Mouse (Mus musculus) testis, postnatal 10 days (tissue): ENCODE results near the gene Nkapl.
"Not testable (repeated sequence)": the region's sequence is repeated elsewhere in the genome, so short reads cannot be mapped to it uniquely, and the experiment has no call there.

Source experiments
- DNase-seq: peaks from one replicate; pipeline ENCODE4 v3.0.0; 2021; ENCODE audit warnings: low spot score

The Nkapl gene

DNA sequence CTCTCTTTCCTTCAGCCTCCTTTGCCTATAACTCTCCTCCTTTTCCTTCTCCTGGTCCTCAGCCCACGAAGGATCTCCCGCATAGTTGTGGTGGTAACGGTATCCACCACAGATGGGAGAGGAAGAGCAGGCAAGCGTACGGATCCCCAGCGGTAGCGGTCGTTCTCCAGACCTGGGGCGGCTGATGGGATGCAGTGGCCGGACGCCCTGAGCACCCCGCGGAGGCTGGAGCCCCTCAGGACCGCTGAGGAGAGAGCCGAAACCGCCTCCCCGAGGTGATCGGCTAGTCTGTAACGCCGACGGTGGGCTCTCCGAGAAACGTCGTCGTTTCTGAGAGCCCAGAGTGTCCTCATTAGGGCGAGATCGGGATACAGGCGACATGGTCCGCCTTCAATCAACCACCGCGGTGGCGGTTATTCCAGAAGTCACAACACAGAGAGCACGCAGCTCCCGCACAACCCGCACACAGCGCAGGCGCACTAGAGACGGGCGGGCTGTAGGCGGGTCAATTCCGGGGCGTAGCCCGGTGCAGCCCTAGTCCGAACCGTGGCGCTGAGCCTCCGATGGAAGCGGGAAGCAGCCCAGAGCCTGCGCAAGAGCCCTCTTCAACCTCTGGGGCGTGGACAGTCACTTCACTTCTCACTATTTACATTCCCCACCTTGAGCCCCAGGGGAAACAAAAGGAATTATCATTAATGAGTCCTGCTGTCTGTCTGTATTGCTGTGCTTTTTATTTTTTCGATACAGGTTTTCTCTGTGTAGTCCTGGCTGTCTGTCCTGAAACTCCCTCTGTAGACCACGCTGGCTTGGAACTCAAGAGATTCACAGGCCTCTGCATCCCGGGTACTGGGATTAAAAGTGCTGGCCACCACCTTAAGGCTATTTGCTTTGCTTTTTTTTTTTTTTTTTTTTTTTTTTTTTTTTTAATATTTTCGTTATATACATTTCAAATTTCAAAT lies at the start of gene Nkapl:
TSS of gene Nkapl (minus strand) at position 449 of the 959 bp plus-strand sequence.
- DNase-seq: peak; percentile 83

DNA sequence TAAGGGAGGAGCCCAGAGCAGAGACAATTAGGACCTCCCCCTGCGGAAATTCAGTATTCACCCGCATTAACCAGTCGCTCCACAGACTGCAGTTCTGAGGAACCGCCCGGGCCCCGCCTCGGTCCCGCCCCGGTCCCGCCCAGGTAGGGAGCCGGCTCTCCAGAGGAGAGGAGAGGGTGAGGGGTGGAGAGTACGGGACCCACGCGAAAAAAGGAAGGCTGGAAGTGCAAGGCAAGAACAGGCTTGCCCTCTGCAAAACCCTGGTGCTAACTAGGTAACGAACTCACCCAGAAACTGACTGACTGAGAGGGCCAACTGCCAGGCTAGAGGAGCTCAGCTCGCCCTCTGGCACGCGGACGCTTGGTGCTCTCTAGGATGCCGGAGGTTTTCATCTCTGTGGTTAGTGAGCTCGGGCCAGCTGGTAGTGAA lies 37.9 kb upstream of the Nkapl start:
- DNase-seq: peak; percentile 85

DNA sequence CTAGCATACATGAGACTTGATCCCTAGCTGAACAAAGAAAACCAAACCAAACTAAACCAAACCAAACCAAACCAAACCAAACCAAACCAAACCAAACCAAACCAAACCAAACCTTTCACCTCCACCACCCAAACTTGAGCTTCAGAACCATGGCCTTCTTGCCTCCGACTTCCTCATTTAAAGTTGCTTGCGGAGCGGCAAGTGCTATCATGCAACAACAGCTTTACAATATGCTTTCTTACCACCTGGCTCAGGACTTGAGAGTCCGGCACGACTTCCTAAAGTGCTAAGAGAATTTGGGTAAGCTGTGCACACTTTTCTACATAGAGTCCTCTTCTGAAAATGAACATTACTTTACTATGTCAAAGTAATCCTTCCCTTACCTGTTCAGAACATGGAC lies 34.0 kb upstream of the Nkapl start:
- no peak for DNase-seq

DNA sequence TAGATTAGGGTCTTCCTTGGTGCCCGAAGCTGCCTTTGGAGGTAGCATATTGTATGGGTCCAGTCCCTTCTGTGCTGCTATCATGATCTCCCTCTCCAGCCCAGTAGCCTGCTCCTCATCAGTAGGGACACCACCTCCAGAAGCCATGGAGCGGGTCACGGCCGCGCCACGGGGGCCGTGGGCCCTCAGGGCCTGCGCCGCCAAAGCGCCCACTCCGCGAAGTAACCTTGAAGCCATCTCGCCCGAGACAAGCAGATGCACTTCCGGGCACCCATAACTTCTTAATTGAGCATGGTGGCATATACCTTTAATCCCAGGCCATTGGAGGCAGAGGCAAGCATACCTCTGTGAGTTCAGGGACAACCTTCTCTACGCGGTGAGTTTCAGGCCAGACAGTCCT lies 32.9 kb upstream of the Nkapl start, which contains the start of gene Gm11273:
TSS of gene Gm11273 (minus strand) at position 237 of the 400 bp plus-strand sequence.
- DNase-seq: not testable (repeated sequence)

DNA sequence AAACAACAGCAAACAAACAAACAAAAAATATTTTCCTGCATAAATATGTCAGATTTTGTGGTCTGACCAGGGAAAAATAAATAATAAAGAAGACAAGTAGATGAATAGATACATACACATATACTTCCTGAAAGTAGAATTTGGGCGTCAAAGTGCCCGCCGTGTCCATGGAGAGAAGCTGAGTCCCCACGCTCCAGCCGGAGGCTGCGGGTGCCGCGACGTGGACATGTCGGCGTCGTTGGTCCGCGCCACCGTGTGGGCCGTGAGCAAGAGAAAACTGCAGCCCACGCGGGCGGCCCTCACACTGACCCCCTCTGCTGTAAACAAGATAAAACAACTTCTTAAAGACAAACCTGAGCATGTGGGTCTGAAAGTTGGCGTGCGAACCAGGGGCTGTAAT lies 26.8 kb upstream of the Nkapl start, which contains the start of gene AK157302:
TSS of gene AK157302 (plus strand) at position 144 of the 400 bp plus-strand sequence.
- no peak for DNase-seq

DNA sequence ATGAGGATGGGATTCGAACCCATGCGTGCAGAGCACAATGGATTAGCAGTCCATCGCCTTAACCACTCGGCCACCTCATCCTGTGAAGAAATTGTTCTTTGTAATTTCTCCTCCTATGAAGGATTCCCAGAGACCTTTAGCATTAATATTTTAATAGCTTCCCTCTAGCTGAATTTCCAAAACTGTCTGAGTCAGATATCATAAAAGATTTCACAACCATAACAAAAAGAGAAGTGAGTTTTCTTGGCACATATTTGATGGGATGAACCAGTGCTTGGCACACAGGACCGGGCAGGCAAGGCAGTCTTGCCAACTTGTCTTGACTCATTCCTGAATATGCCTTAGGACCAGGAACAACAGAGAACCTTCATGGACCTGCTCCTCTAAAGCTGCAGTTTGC lies 24.5 kb upstream of the Nkapl start:
- no peak for DNase-seq

DNA sequence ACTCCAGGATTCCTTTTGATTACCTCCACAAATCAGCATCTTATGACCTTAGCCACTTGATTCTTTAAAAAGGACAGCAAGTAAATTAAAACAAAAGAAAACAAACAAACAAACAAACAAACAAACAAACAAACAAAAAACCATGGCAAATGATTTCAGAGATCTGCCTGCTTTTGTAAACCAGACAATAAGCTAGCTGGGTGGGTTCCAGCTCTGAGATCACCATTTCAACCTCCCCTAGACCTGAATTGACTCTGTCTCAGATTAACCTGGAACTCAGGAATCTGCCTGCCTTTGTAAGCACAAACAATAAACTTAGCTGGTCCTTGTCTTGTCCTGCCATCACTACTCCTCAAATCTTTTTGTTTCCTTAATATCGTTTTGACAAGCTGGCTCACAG lies 18.6 kb upstream of the Nkapl start:
- DNase-seq: no peak

DNA sequence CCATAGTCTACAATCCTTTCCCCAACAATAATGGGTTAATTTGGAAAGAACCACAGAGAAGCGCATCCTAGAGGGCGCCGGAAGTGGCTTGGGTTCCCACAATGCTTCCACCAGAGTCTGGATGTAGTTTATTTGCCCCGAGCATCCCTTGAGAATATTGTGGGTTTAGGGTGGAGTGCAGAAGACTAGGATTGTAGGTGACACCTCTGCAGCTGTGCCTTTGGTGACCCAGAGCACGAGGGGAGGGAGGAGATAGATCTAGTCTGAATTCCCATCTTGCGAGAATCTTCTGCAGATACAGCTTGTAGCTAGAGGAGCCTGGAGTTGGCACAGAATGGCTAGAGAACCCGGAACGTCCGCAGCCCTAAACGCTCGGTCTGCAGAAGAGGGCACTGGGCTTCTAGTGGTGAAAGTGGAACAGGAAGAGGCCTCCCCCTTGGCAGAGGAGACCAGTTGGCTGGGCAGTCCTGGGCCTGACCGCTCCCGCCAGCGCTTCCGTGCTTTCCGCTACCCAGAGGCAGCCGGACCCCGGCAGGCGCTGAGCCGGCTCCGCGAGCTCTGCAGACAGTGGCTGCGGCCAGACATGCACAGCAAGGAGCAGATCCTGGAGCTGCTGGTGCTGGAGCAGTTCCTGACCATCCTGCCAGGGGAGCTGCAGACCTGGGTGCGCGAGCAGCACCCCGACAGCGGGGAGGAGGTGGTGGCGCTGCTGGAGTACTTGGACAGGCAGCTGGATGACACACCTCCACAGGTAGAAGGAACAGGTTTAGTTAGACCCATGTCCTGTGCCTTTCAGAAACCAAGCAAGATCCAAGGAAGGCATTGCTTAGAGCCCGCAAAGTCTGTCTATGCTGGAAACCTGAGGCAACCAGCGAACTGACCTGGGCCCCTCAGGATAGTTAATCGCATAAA lies 10.7 kb upstream of the Nkapl start, which contains the start of the genes Zkscan4 and Gm10065:
TSS of gene Zkscan4 (plus strand) at position 149 of the 912 bp plus-strand sequence.
TSS of gene Gm10065 (minus strand) at position 683 of the 912 bp plus-strand sequence.
- peak; percentile 71 for DNase-seq

DNA sequence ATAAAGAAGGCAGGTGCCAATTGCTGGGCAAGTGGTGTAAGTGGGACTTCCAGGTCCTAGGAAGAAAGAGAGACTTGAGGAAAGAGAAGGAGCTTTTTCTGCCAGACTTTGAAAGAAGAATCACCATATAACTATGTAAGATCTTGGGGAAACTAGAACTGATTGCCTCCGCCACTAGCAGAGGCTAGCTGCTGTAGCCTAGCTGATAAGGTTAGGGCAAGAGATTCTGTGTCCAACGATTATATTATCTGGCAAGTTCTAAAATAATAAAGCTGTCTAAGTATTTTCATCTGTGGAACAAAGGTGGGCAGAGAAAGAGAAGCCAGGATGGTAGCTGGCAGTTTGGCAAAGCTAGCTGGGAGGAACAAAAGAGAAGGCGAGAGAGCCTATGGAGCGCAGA lies 4.1 kb upstream of the Nkapl start:
- DNase-seq: no peak

DNA sequence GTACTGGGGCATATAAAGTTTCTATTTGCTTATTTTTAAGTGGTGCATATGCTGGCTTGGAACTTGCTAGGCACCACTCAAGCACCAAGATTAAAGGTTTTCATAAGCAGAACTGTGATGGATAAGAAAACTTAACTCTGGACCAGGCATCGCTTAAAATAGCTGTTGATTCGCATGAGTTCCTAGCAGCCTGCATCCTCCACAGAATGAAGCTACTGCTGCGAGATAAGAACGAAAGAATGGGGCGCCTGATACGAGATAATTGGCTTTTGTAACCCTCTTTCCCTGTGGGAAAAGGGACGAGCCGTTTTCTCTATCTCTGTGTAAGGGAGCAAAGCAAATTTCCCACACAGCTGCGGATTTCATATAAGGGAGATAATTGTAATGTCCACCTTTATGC lies 788 bp upstream of the Nkapl start:
- DNase-seq: no peak

DNA sequence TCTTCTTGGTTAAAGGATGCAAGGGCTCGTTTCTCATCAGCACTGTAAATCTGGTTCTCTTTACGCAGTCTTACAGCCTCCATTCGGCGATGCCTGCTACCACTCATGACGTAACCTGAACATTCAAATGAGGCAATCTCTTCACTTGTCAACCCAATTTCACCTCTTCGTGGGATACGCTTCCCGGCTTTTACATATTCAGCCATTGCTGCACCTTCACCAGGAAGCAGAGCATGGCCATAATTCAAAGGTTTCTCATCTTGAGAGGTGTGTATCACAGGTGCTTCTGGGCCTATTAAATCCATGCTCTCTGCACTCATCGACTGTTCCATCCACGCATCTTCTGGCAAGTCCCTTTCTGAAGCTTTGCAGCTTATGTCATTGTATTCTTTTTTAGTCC lies 973 bp downstream of the Nkapl start:
- no peak for DNase-seq

DNA sequence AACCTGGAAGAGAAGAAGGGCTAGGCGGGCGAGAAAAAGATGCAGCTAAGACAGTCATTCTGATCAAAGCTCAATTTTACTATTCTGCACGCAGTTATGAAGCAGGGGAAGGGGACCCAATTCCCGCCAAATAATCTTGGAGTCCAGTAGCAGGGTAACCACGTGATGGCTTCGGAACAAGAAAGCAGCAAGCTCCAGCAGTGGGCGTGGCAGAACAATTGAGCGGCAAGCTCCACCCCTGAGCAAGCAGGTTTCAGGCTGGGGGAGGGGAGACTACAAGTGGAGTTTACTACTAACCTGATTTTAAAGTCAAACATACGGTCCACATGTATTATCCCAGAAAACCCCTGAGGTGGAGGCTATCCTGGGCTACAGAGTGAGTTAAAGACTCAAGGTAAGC lies 5.8 kb downstream of the Nkapl start:
- not testable (repeated sequence) for DNase-seq

DNA sequence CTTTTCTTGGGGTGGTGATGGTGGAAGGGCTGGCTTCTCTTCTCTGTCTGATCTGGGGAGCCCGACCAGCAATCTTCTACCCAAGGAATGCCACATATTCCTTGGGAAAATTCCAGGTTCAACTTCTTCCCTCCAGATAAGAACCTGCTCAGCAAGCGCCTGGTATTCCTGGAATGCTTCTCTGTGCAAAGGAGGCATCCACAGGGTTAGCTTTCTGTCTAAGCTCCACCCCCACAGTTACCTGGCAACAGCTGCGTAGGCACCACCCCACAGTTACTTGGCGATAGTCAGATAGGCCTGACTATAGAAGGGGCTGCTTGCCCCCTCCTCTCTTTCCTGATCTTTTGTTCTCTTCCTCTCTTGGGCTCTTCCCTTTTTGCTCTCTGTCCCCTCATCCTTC lies 12.0 kb downstream of the Nkapl start:
- DNase-seq: no peak

DNA sequence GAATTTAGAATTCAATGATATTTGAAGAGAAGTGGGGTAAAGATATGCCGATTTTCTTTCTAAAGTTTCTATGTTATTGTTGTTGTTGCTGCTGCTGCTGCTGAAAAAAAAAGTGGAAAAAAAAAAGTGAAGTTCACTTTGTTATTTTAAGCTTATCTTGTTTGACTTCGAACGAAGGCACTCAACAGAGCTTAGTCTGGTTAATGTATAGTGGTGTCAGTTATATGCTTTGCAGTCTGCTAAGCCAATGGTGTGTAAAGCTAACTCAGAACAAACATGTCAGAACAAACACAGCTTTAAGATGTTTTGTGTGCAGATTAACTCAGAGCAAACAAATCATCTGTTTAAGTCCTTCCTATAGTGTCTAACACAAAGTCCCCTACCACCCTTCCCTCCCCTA lies 14.2 kb downstream of the Nkapl start:
- DNase-seq: no peak

DNA sequence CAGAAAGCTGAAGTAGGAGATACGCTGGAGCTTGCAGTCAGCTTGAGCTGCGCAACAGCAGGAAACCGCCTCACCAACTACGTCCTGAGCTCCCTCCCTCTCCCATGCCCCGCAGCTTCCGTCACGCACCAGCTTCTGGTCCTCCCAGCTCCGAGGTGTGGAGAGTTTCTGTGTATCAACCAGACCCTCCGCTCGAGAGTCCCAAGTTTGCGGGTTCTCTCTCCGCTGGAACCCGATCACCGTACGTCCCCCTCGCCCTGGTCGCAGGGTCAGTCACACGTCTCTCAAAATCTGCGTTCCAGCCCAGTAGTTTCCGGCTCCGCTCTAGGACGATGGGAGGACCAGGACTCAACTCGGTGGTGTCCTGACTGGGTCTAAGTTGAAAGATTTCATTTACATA lies 14.9 kb downstream of the Nkapl start, which contains the start of gene Zscan26:
TSS of gene Zscan26 (minus strand) at position 282 of the 400 bp plus-strand sequence.
- peak; percentile 77 for DNase-seq

DNA sequence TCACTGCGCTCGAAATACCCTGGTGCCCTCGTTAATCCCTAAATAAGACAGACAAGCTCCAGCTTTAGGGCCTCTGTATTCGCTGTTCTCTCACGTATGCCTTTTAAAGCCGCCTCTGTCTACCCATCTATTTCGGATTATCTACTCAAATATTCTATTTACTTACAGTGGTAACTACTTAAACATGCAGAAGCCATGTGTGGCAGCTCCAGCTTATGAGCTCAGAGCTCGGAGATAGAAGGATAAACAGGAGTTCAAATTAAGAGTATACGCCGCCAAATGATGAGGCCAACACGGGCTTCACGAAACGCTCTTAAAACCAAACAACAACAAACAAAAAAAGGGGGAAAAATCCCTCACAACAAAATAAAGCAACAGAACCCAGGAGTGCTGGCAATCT lies 15.3 kb downstream of the Nkapl start:
- no peak for DNase-seq

DNA sequence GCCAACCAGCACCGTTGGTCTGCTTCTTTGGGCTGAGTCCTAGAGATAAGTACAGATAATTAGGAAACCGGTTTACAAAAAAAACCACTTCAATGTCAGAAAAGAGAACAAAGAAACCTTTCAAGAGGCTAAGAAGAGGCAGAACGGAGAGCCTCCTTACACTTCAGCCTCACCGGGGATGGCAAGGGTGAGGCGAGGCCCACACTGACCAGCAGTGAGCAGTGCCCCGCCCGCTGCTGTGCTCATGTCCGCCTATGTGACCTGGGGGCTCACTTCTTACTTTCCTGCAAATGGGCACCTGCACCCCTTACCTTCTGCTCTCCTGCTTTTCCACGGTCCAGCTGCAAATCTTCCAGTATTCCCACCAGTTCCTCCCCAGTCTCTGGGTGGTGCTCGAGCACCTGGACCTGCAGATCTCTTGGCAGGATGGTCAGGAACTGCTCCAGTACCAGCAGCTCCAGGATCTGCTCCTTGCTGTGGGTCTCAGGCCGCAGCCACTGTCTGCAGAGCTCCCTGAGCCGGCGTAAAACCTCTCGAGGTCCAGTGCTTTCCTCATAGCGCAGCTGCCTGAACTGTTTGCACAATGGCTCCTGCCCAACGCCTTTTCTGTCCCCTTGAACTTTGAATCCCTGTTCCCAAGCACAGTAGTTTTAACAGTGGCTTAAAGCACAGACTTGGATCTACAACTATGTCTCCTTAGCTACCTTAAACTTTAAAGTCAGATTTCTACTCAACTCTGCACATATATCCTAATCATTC lies 20.3 kb downstream of the Nkapl start:
- no peak for DNase-seq

DNA sequence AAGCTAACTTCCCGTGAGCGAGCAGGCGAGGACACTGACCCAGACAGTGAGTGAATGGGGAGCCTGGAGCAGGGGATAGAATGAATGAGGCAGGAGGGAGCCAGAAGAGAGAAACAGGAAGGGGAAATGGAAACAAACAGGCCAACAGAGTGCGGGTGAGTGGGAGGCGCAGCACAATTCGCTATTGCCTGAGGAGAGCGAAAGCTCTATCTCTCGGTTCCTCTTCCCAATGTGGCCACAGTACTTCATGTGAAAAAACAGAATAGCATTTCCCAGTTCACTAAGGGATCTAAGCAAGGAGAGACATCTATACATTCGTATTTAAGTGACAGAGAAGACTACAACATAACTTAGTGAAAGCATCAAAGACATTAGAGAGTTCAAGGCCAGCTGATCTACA lies 21.5 kb downstream of the Nkapl start:
- no peak for DNase-seq

DNA sequence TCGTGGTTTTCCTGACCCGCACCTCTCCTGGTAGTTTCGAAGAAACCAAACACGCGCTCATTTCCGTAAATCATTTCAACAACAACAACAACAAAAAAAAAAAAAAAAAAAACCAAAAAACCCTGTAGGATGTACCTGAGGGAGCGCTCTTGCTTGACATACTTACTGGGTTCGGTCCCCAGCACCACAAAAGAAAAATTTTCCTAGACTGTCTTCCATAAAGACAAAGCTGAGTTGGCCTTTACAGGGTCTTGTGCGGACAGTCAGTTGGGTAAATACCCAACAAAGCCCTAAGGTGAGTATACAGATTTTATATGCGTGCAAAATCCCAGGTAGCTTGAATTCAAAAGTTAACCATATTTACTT lies 27.1 kb downstream of the Nkapl start:
- no peak for DNase-seq

DNA sequence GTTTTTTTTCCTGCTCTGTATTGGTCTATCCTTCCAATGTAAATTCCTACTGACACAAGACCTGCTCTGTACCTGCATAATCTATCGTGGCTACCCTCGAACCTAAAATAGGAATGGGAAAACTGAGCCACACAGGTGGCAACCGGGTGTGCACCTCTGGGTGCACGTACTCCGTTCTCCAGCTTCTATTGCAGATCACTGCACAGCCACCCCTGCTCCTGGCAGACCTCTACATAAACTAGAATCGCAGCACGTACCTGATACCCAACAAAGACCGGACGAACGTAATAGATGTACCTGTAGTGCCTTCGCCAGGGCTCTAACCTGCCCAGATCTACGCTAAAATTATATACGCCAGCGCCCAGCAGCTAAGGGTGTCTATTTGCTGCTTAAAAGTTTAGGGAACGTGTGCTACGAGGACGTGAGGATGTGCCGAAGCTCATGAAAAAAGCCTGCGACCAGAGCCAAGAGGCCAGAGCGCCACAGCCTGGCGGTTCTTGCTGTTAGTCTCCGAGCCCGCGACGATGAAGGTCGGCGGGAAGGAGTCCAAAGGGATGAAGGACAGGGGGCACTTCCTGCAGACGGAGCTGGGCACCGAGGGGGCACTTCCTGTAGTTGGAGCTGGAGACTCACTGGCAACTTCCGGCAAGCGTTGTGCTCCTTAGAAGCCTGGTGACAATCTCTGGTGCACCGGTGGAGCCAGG lies 27.7 kb downstream of the Nkapl start, which contains the start of gene Pgbd1:
TSS of gene Pgbd1 (minus strand) at position 556 of the 704 bp plus-strand sequence.
- peak; percentile 73 for DNase-seq

DNA sequence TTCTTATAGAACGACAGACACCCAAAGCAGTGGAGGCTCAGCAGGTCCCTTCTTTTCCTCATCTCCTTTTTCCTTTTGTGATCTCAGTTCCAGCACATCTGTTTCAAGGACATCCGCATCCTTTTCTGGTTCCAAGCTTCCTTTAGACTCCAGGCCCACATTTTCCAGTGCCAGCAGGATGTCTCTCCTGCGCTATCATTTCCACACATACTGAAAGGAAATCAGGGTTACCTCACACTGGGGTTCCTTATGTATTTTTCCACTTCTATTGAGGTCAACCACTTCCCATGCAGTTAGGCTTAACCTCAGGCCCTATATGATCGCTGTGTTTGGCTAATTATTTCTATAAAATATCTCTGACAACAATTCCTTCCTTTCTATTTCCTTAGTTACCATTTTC lies 32.8 kb downstream of the Nkapl start:
- DNase-seq: no peak
